Mouse (Mus musculus) neural tube, embryonic 11.5 days (tissue): Measurements from ENCODE around the gene Limch1. TPM values are rescaled to one million over a fixed set of nuclear protein-coding genes. Genes with fewer than 3 reads are reported as not detected.

ENCODE experiments used
- ATAC-seq: fragments of 200-750 bp; cut with Nextera tagmentation; 2 replicates; pipeline ENCODE4 v1.8.0; 2017; ENCODE audit warnings: moderate number of reproducible peaks, mild to moderate bottlenecking, moderate TSS enrichment, moderate library complexity; ENCODE audit not compliant: insufficient read depth, low FRiP score, low TSS enrichment
- DNase-seq: peaks from one replicate; pipeline ENCODE4 v3.0.0-alpha.2; 2015; ENCODE audit warnings: low spot score
- H3K27ac ChIP-seq: fragments of 300-500 bp; sonication (generic); 2 replicates; pipeline ENCODE4 v1.5.1; 2014; ENCODE audit warnings: low read depth, mild to moderate bottlenecking, low read length
- H3K27me3 ChIP-seq: fragments of 300-500 bp; sonication (generic); 2 replicates; pipeline ENCODE4 v1.6.1; 2014; ENCODE audit warnings: mild to moderate bottlenecking, low read length, mixed read lengths; ENCODE audit not compliant: control insufficient read depth, insufficient read depth
- H3K36me3 ChIP-seq: fragments of 300-500 bp; sonication (generic); 2 replicates; pipeline ENCODE4 v1.6.1; 2014; ENCODE audit warnings: mild to moderate bottlenecking, low read length, moderate library complexity, mixed read lengths; ENCODE audit not compliant: control insufficient read depth, insufficient read depth
- H3K4me1 ChIP-seq: fragments of 300-500 bp; sonication (generic); 2 replicates; pipeline ENCODE4 v1.6.1; 2014; ENCODE audit warnings: low read length, mixed read lengths; ENCODE audit not compliant: control insufficient read depth, insufficient read depth
- H3K4me2 ChIP-seq: fragments of 300-500 bp; sonication (generic); 2 replicates; pipeline ENCODE4 v1.6.1; 2014; ENCODE audit warnings: low read depth, mild to moderate bottlenecking, moderate library complexity
- H3K4me3 ChIP-seq: fragments of 300-500 bp; sonication (generic); 2 replicates; pipeline ENCODE4 v1.5.1; 2014; ENCODE audit warnings: low read depth, low read length
- H3K9ac ChIP-seq: fragments of 300-500 bp; sonication (generic); 2 replicates; pipeline ENCODE4 v1.6.1; 2014; ENCODE audit warnings: mild to moderate bottlenecking, low read length
- H3K9me3 ChIP-seq: fragments of 300-500 bp; sonication (generic); 2 replicates; pipeline ENCODE4 v1.6.1; 2016; ENCODE audit warnings: low read length; ENCODE audit not compliant: control insufficient read depth
- WGBS: fragments of 180-500 bp; shearing (Covaris S2); extraction: QIAGEN DNeasy Blood & Tissue Kit; methylation state at CpG from one replicate; pipeline ENCODE4 v1.1.7; 2014; 5-methylcytosine and 5-hydroxymethylcytosine counted together
- polyA plus RNA-seq: library from polyadenylated mRNA; unstranded; fragments of >200 nt; fragmentation: Nextera tagmentation; extraction: Ambion mirVana; gene quantifications from 2 replicates; pipeline ENCODE4 v1.2.1, GENCODE M21; 2014

Limch1 gene
- polyA plus RNA-seq, 1 experiment from 2014 or later, result 83.7 TPM

DNA sequence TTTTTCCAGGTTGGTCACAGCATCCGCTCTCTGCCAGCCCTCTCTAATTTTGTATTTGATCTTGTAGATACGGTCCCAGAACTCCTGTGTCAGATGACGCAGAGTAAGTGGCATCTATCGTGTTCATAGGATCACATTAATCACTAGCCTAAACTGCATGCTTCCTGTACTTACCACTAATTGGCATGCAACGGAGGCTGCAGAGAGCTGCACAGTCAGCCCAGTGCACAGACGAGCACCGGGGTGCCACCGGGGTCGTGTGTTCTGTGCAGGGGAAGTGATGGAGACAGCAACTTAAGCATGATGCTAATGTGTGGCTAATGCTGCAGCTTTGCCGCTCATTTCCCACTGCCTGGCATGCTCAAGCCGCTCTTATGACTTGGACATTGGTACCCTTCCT is 247.4 kb downstream of the Limch1 start:
- Histone ChIP-seq H3K9ac (no peak overlapping the region), H3K9me3 (no peaks in the 10 kb centered on the region), H3K27ac (no peak overlapping the region), H3K36me3 (no peaks in the 10 kb centered on the region), H3K27me3 (no peaks in the 10 kb centered on the region), H3K4me3 (no peak overlapping the region), H3K4me2 (no peak overlapping the region), H3K4me1 (peaks cover 4% of the 10 kb centered on the region; the same call in 1 of the 2 replicates)
- no peak for ATAC-seq
- no peak for DNase-seq
- WGBS, result 66% methylated on average over 11 of the region's 11 CpGs

DNA sequence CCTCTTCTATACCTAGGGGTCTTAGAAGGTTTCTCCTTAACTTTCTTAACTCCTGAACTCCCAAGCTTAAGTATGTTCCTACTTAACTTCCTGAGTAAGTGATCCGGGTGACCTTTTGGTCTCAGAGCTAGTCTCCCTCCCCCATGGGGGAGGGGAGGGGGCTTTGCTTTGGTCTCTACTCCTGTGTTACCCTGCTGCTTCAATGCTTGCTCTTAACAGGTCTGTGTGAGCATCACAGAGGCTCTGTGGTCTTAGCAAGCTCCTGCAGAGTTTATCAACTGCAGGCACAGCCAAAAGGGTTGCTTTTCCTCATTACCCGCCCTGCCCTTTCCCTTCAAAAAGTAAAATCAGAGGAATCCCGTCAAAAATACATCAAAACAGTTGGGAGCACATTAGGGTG is 250.5 kb downstream of the Limch1 start:
- Histone ChIP-seq H3K36me3 (no peaks in the 10 kb centered on the region), H3K4me1 (peaks cover 4% of the 10 kb centered on the region; the same call in 1 of the 2 replicates), H3K9ac (no peak overlapping the region), H3K4me3 (no peak overlapping the region), H3K27me3 (no peaks in the 10 kb centered on the region), H3K4me2 (no peak overlapping the region), H3K27ac (no peak overlapping the region), H3K9me3 (no peaks in the 10 kb centered on the region)
- ATAC-seq, result no peak
- 10% methylated on average over 3 of the region's 3 CpGs for WGBS
- no peak for DNase-seq

DNA sequence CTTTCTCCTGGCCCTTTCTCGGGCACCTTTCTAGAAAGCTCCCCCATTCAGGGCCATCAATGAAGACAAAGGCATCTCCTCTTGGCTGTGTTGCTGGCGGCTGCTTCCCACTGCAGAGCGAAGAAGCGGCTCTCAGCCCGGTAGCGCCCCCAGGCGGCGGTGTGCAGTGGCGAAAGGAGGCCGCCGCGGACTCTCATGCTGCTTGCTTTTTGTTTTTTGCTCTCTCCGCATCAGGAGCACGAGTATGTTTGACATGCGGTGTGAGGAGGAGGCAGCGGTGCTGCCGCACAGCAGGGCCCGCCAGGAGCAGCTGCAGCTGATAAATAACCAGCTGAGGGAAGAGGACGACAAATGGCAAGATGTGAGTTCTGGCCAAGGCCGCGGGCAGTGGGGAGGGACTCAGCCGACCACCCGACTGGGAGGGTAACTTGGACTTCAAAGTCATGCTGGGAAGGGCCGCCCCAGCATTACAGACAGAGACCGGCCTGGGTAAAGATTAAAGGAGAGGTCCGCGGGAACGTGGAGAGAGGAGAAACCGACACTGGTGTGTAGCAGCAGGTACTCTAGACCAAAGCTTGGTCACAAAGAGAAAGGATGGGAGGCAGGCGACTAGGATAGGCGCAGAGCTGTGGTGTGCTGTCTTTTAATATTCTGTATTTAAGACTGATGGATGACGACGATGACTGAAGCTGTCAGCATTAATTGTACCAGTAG is 251.4 kb downstream of the Limch1 start:
- peak overlapping the region; percentile 37 for H3K9ac ChIP-seq
- ATAC-seq, result peak; percentile 77
- WGBS, result 2% methylated on average over 33 of the region's 33 CpGs
- H3K4me2 ChIP-seq, result peak overlapping the region; percentile 46
- H3K4me3 ChIP-seq, result peak overlapping the region; percentile 22
- peak; percentile 93 for DNase-seq
- H3K27ac ChIP-seq, result no peak overlapping the region
- no peaks in the 10 kb centered on the region for H3K27me3 ChIP-seq
- no peaks in the 10 kb centered on the region for H3K36me3 ChIP-seq
- H3K4me1 ChIP-seq, result peaks cover 4% of the 10 kb centered on the region; the same call in 1 of the 2 replicates
- no peaks in the 10 kb centered on the region for H3K9me3 ChIP-seq

DNA sequence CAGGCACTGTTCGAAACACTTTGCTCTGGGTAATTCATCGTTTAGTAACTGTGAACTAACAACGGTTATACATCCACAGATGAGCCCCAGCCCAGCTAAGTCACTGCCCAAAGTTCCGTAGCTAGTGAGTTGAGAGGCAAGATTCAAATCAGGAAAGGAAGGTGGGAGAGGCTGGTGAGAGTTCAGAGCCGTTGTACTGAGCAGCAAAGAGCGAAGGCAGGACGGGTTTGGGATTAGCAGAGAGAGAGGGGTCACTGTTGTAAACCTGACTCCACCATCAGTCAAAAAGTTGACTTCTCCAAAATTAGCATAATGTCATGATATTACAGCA is 251.9 kb downstream of the Limch1 start:
- peaks cover 4% of the 10 kb centered on the region; the same call in 1 of the 2 replicates for H3K4me1 ChIP-seq
- ATAC-seq (0 out of 2 replicates have a peak, but pooled peaks have one; percentile 16), DNase-seq (no peak)
- no peaks in the 10 kb centered on the region for H3K9me3 ChIP-seq
- no peak overlapping the region for H3K27ac ChIP-seq
- H3K27me3 ChIP-seq, result no peaks in the 10 kb centered on the region
- peaks cover 3% of the 10 kb centered on the region for H3K36me3 ChIP-seq
- H3K4me2 ChIP-seq, result peak overlapping the region; percentile 46
- peak overlapping the region; percentile 37; the same call in 1 of the 2 replicates for H3K9ac ChIP-seq
- H3K4me3 ChIP-seq, result peak overlapping the region; percentile 22
- 7% methylated on average over 7 of the region's 7 CpGs for WGBS

DNA sequence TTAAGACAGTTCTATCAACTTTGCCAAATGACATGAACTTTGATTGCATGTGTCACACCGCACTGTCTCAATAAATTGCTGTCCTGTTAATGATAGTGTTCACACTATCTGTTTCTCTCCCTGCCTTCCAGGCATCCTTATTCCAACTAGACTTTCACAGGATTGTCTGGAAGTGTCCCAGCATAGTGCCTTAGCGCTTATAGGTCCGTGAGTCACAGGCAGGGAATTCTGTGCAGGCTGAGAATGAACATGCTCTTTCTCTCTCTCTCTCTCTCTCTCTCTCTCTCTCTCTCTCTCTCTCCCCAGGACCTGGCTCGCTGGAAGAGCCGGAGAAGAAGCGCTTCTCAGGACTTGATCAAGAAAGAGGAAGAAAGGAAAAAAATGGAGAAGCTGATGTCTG is 252.7 kb downstream of the Limch1 start:
- H3K27me3 ChIP-seq, result no peaks in the 10 kb centered on the region
- 87% methylated on average over 6 of the region's 6 CpGs for WGBS
- H3K4me2 ChIP-seq, result no peak overlapping the region
- DNase-seq (no peak), ATAC-seq (no peak)
- peaks cover 4% of the 10 kb centered on the region for H3K36me3 ChIP-seq
- H3K9me3 ChIP-seq, result no peaks in the 10 kb centered on the region
- H3K4me3 ChIP-seq, result no peak overlapping the region
- H3K27ac ChIP-seq, result no peak overlapping the region
- H3K9ac ChIP-seq, result no peak overlapping the region
- H3K4me1 ChIP-seq, result peaks cover 2% of the 10 kb centered on the region; the same call in 1 of the 2 replicates

DNA sequence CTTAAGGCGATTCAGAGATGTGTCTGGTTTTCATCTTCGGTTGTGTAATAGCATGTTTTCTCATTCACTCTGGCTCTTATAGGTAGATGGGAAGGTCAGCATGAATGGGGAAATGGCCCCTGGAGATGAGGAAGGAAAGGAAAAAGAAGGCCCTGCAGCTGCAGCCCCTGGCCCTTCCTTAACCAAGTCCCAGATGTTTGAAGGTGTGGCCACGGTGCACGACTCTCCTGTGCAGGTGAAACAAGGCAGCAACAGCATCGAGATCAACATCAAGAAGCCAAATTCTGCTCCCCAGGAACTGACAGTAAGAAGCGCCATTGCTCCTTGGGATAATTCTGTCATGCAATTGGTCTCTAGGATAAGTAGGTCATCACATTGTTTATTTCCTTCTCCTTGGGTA is 256.7 kb downstream of the Limch1 start:
- Histone ChIP-seq H3K9me3 (no peaks in the 10 kb centered on the region), H3K4me3 (no peak overlapping the region), H3K36me3 (peaks cover 4% of the 10 kb centered on the region), H3K27me3 (no peaks in the 10 kb centered on the region), H3K9ac (no peak overlapping the region), H3K27ac (no peak overlapping the region), H3K4me1 (no peaks in the 10 kb centered on the region; the same call in 1 of the 2 replicates), H3K4me2 (no peak overlapping the region)
- 92% methylated on average over 6 of the region's 6 CpGs for WGBS
- DNase-seq (no peak), ATAC-seq (no peak)

DNA sequence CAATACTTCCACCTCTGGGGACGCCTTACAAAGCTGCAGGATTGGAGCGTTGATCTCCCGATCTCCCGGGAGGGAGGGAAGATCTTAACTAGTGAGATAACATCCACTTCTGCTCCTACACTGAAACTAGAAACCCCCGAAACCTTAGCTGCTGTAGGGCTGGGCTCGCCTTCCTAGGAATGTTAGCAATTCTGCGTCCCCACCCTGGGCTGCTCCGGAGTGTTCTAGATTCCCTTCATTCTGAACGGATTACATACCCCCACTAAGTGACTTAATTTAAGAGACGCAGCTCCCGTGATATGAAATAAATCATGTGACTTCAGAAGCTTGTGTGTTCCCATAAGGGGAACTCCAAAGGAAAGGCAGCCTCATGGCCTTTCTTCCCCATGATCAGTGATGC is 259.0 kb downstream of the Limch1 start:
- H3K9ac ChIP-seq, result no peak overlapping the region
- ATAC-seq (no peak), DNase-seq (no peak)
- H3K27ac ChIP-seq, result no peak overlapping the region
- H3K4me3 ChIP-seq, result no peak overlapping the region
- peaks cover 7% of the 10 kb centered on the region for H3K36me3 ChIP-seq
- H3K4me1 ChIP-seq, result no peaks in the 10 kb centered on the region
- 88% methylated on average over 11 of the region's 11 CpGs for WGBS
- no peaks in the 10 kb centered on the region for H3K27me3 ChIP-seq
- no peak overlapping the region for H3K4me2 ChIP-seq
- no peaks in the 10 kb centered on the region for H3K9me3 ChIP-seq

DNA sequence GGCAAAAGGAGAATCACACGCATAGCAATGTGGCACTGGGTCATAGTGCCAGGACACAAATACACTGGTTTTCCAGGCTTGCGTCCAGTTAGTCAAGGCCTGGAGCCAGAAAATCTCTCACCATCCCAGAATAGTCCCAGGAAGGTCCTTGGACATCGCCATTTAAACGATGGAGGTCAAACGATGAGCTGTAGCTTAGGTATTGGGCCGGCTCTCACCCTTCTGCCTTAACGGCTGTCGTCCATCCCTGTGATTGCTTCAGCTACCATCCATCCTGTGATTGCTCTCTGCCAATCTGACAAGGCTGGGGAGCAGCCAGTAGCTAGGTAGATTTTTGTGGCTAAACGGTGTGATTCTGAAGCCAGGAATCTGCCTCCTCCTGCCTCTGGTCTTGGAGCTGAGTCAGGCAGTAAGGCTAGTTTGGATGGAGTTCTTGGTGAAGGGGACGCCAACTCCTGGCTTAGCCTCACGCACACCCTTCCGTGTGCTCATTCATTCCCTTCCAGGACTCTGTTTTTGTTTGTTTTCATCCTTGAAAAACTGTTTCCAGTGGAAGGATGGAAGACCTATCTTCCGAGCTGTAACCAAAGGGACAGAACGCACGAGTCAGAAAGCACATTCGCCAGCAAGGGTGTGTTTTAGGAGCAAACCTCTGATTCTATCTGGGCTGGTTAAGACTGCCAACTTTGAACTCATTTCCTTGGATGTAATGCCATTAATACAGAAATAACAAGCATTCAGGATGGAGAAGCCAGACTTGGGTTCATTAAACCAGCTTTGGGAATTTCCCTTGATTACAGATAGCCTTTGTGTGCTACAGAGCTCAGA is 265.6 kb downstream of the Limch1 start:
- Histone ChIP-seq H3K9me3 (no peaks in the 10 kb centered on the region), H3K9ac (no peak overlapping the region), H3K4me2 (no peak overlapping the region), H3K4me1 (no peaks in the 10 kb centered on the region), H3K27me3 (no peaks in the 10 kb centered on the region), H3K36me3 (peaks cover 4% of the 10 kb centered on the region; the same call in 1 of the 2 replicates), H3K4me3 (no peak overlapping the region), H3K27ac (no peak overlapping the region)
- ATAC-seq, result no peak
- no peak for DNase-seq
- WGBS, result 93% methylated on average over 16 of the region's 16 CpGs
